Mouse (Mus musculus) heart, embryonic 11.5 days (tissue): ENCODE data around the gene Ciita. TPM values are rescaled to one million over a fixed set of nuclear protein-coding genes. Genes with fewer than 3 reads are reported as not detected.
A peak's percentile ranks its signal among the peaks of the same experiment; 100 is the strongest.

Experiments
- ATAC-seq: fragments of 200-750 bp; cut with Nextera tagmentation; replicated peaks from 2 replicates; pipeline ENCODE4 v1.8.0; 2017; ENCODE audit warnings: moderate library complexity; ENCODE audit not compliant: insufficient number of reproducible peaks, low FRiP score, low TSS enrichment
- H3K27ac ChIP-seq: fragments of 300-500 bp; sonication (generic); 2 replicates; pipeline ENCODE4 v1.5.1; 2014; ENCODE audit warnings: mild to moderate bottlenecking, low read depth, low read length
- H3K27me3 ChIP-seq: fragments of 300-500 bp; sonication (generic); 2 replicates; pipeline ENCODE4 v1.6.1; 2014; ENCODE audit warnings: mild to moderate bottlenecking, low read length, mixed read lengths; ENCODE audit not compliant: control insufficient read depth, insufficient read depth
- H3K36me3 ChIP-seq: fragments of 300-500 bp; sonication (generic); 2 replicates; pipeline ENCODE4 v1.6.1; 2014; ENCODE audit warnings: mild to moderate bottlenecking, low read length, moderate library complexity, mixed read lengths; ENCODE audit not compliant: control insufficient read depth, insufficient read depth
- H3K4me1 ChIP-seq: fragments of 300-500 bp; sonication (generic); 2 replicates; pipeline ENCODE4 v1.6.1; 2014; ENCODE audit warnings: low read length; ENCODE audit not compliant: control insufficient read depth, insufficient read depth
- H3K4me2 ChIP-seq: fragments of 300-500 bp; sonication (generic); 2 replicates; pipeline ENCODE4 v1.6.1; 2014; ENCODE audit warnings: mild to moderate bottlenecking, moderate library complexity
- H3K4me3 ChIP-seq: fragments of 300-500 bp; sonication (generic); 2 replicates; pipeline ENCODE4 v1.5.1; 2014; ENCODE audit warnings: low read depth, low read length
- H3K9ac ChIP-seq: fragments of 300-500 bp; sonication (generic); 2 replicates; pipeline ENCODE4 v1.6.1; 2014; ENCODE audit warnings: mild to moderate bottlenecking, low read depth, low read length, moderate library complexity
- H3K9me3 ChIP-seq: fragments of 300-500 bp; sonication (generic); replicated peaks from 2 replicates; pipeline ENCODE4 v1.6.1; 2016; ENCODE audit warnings: low read length; ENCODE audit not compliant: control insufficient read depth
- WGBS: fragments of 180-500 bp; shearing (Covaris S2); extraction: QIAGEN DNeasy Blood & Tissue Kit; methylation state at CpG from one replicate; pipeline ENCODE4 v1.1.7; 2014; ENCODE audit not compliant: insufficient replicate concordance; 5-methylcytosine and 5-hydroxymethylcytosine counted together
- polyA plus RNA-seq: library from polyadenylated mRNA; unstranded; fragments of >200 nt; fragmentation: Nextera tagmentation; extraction: Ambion mirVana; gene quantifications from 2 replicates; pipeline ENCODE4 v1.2.1, GENCODE M21; 2014

Ciita gene
- polyA plus RNA-seq, 1 experiment from 2014 or later = 0.19 TPM

DNA sequence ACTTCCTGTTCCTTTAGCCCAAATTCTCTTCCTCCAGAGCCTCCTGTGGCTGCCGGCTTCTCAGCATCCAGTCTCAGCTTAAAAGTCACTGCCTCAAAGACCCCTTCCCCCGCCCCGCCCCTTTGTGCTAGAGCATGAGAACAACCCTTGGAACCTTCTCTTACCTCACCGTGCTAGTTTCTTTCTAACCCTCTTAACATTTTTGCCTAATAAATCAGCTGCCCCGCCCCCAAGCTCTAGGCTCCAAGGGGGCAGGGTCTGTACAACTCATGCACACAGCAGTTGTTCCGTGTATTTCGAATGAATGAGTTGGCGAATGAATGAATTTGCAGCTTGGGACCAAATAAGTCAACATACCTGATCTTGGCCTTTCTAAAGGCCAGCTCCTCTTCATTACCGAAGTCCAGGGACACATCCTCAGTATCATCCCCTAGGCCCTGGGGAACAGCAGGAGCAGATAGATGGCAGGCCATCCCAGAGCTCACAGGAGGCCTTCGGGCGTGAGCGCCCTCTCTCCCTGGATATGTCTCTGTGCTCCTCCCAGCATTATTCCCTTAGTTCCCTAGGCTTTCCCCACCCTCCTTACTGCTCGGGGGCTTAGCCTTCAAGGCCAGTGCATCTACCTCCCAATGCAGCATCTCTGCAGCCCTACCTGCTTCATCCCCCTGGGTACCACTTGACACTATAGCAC lies 33.1 kb upstream of the Ciita start:
- Histone ChIP-seq H3K27me3 (no peaks in the 10 kb centered on the region), H3K9me3 (no peaks in the 10 kb centered on the region), H3K4me1 (0 out of 2 replicates have a peak, but pooled peaks cover 5% of the 10 kb centered on the region), H3K4me3 (peak overlapping the region; percentile 42), H3K4me2 (peak overlapping the region; percentile 67), H3K9ac (peak overlapping the region; percentile 65), H3K27ac (no peak overlapping the region), H3K36me3 (no peaks in the 10 kb centered on the region)
- ATAC-seq = no peak
- WGBS = 31% methylated on average over 13 of the region's 13 CpGs

- Histone ChIP-seq H3K4me3 (peak within 1 kb of the TSS; percentile 42), H3K27me3 (no peaks in the 10 kb centered on the region), H3K9me3 (no peaks in the 10 kb centered on the region), H3K27ac (no peak within 1 kb of the TSS), H3K36me3 (no peaks in the 10 kb centered on the region), H3K9ac (peak within 1 kb of the TSS; percentile 65), H3K4me1 (0 out of 2 replicates have a peak, but pooled peaks cover 5% of the 10 kb centered on the region), H3K4me2 (peak within 1 kb of the TSS; percentile 67)
- 3% methylated on average over 12 of the region's 12 CpGs for WGBS
- peak; percentile 78 for ATAC-seq
Measured at GRCm38 (mm10) chr16:10447264-10447594, 32.6 kb upstream of the Ciita start, which contains the start of gene Tvp23a. Gene Tvp23a, minus strand, starts transcription at chr16:10447362.

DNA sequence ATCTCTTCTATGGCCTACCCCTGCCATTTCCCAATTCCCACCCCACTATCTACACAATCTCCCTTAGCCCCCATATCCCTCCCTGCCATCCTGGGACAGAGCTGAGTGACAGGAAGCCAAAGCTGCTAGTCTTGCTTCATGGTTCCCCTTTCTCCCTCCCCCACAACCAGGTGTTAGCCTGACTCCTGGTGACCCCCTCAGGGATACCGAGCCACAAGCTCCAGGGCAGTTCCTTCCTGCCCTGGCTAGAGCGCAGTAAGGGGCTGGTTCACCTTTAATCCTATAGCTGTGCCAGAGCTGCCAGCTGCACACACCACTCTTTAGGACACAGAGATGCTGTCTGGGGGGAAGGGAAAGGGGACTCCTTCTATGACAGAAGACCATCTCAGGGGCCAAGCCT lies 32.1 kb upstream of the Ciita start:
- WGBS = 65% methylated on average over 2 of the region's 2 CpGs
- H3K4me3 ChIP-seq = peak overlapping the region; percentile 42

GRCm38 (mm10) chr16:10448931-10449330 lies 30.9 kb upstream of the Ciita start:
- ATAC-seq = no peak
- no peaks in the 10 kb centered on the region for H3K36me3 ChIP-seq
- no peaks in the 10 kb centered on the region for H3K9me3 ChIP-seq
- no peak overlapping the region for H3K4me3 ChIP-seq
- H3K27ac ChIP-seq = no peak overlapping the region
- no peak overlapping the region for H3K4me2 ChIP-seq
- no peaks in the 10 kb centered on the region for H3K27me3 ChIP-seq
- WGBS = 89% methylated on average over 9 of the region's 9 CpGs
- H3K9ac ChIP-seq = no peak overlapping the region
- 0 out of 2 replicates have a peak, but pooled peaks cover 5% of the 10 kb centered on the region for H3K4me1 ChIP-seq

More for the DNA sequence above, 32.1 kb upstream of the Ciita start:
- Histone ChIP-seq H3K4me1 (0 out of 2 replicates have a peak, but pooled peaks cover 5% of the 10 kb centered on the region), H3K27ac (no peak overlapping the region), H3K27me3 (no peaks in the 10 kb centered on the region), H3K4me2 (peak overlapping the region; percentile 67), H3K9me3 (no peaks in the 10 kb centered on the region), H3K9ac (peak overlapping the region; percentile 65), H3K36me3 (no peaks in the 10 kb centered on the region)
- no peak for ATAC-seq

DNA sequence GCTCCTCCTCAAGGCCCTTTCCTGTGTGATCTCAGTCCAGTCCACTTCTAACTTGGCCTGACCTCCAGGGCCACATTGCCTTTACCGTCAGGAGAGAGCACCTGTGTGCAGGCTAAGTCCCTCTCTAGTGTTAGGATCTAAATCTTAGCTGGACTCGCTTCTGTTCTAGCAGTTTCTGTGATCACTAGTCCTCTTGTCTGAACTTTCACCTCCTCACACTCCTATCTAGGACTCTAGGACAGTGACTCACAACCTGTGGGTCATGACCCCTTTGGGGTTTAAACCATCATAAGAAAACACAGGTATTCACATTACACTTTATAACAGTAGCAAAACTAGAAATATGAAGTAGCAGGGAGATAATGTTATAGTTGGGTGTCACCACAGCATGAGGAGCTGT lies 28.0 kb upstream of the Ciita start:
- Histone ChIP-seq H3K27me3 (no peaks in the 10 kb centered on the region), H3K4me2 (no peak overlapping the region), H3K4me3 (no peak overlapping the region), H3K9me3 (no peaks in the 10 kb centered on the region), H3K4me1 (0 out of 2 replicates have a peak, but pooled peaks cover under 1% of the 10 kb centered on the region), H3K9ac (no peak overlapping the region), H3K36me3 (no peaks in the 10 kb centered on the region), H3K27ac (no peak overlapping the region)
- 73% methylated on average over 2 of the region's 2 CpGs for whole genome bisulfite sequencing
- ATAC-seq = no peak

- Histone ChIP-seq H3K4me1 (no peaks in the 10 kb centered on the region), H3K36me3 (no peaks in the 10 kb centered on the region), H3K9me3 (no peaks in the 10 kb centered on the region), H3K9ac (no peak overlapping the region), H3K27ac (no peak overlapping the region), H3K27me3 (no peaks in the 10 kb centered on the region), H3K4me3 (no peak overlapping the region), H3K4me2 (no peak overlapping the region)
- 72% methylated on average over 8 of the region's 8 CpGs for WGBS
- ATAC-seq = no peak
Measured at GRCm38 (mm10) chr16:10452445-10452896, 27.4 kb upstream of the Ciita start.

DNA sequence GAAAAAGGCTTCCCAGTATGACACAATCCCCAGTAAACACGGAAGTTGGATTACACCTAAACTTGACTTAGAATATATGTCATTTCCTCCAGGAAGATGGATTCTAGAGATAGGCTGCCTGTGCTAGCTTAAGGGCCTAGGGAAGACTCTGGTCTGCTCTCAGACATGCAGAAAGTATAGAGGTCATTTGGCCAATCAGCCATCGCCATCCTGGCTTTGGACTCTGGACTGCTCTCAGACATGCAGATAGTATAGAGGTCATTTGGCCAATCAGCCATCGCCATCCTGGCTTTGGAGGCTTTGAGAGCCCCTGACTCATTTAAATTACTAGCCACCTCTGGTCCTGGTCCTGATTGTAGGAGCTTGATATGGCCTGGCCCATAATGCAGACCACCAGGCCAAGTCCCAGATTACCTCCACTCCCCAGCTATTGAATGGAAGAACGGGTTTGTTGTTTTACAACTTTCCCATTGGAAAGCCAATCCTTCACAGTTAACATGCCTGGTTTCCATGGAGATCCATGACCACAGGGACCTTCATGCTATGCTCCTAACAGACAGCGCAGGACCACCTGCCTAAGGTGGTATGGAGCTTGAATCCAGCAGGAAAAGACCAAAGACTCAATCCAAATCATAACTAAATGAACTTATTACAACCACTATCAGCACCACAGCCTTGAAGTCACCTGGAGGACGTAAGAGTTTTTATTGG lies 25.8 kb upstream of the Ciita start:
- Histone ChIP-seq H3K9me3 (no peaks in the 10 kb centered on the region), H3K4me3 (no peak overlapping the region), H3K9ac (no peak overlapping the region), H3K27me3 (no peaks in the 10 kb centered on the region), H3K4me1 (no peaks in the 10 kb centered on the region), H3K36me3 (no peaks in the 10 kb centered on the region), H3K4me2 (no peak overlapping the region), H3K27ac (no peak overlapping the region)
- 79% methylated on average over 6 of the region's 6 CpGs for WGBS
- ATAC-seq = no peak

DNA sequence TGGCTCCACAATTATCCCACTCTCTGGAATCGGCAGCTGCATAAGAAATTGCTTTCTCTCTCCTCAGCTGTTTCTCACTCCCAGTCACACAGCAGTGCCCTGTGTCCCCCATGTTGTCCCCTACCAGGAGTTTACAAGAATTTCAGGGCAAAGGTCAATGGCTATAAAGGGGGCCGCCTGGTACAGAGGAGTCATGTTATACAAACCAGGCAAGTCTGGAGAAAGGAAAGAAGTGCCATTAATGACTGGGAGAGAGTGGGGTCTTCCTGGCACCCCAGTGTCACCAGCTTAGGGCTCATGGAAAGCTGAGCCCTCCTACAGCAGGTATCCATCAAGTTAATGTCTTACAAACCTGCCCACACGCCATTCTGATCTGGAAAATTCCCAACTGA lies 25.3 kb upstream of the Ciita start:
- no peaks in the 10 kb centered on the region for H3K4me1 ChIP-seq
- no peak overlapping the region for H3K9ac ChIP-seq
- H3K4me2 ChIP-seq = no peak overlapping the region
- no peaks in the 10 kb centered on the region for H3K9me3 ChIP-seq
- H3K36me3 ChIP-seq = no peaks in the 10 kb centered on the region
- H3K27ac ChIP-seq = no peak overlapping the region
- 45% methylated on average over 3 of the region's 3 CpGs for WGBS
- H3K4me3 ChIP-seq = no peak overlapping the region
- no peak for ATAC-seq
- no peaks in the 10 kb centered on the region for H3K27me3 ChIP-seq
